Mouse (Mus musculus): ENCODE data around the gene Fbxo36. TPM values are rescaled to one million over a fixed set of nuclear protein-coding genes. Genes with fewer than 3 reads are reported as not detected.

Gene Fbxo36
- total RNA-seq (2021), result 1 to 10 TPM; 1.5 to 1.9 TPM
- long read RNA-seq, experiment 1, transcript Fbxo36-201 (4 exons, 901 nt), result major isoform, 7 of 10 reads
- long read RNA-seq, experiment 1, partial matches to known transcripts, result 3 of 10 reads
- long read RNA-seq, experiment 1, other reads (novel, unspliced or antisense), result 0 of 10 reads
- long read RNA-seq, experiment 2, transcript Fbxo36-201 (4 exons, 901 nt), result major isoform, 7 of 8 reads
- long read RNA-seq, experiment 2, partial matches to known transcripts, result 1 of 8 reads
- long read RNA-seq, experiment 2, other reads (novel, unspliced or antisense), result 0 of 8 reads

- peak; percentile 93 for DNase-seq
Observed at GRCm38 (mm10) chr1:84839309-84840017, at the start of gene Fbxo36. Gene Fbxo36, plus strand, starts transcription at chr1:84839841.

DNA sequence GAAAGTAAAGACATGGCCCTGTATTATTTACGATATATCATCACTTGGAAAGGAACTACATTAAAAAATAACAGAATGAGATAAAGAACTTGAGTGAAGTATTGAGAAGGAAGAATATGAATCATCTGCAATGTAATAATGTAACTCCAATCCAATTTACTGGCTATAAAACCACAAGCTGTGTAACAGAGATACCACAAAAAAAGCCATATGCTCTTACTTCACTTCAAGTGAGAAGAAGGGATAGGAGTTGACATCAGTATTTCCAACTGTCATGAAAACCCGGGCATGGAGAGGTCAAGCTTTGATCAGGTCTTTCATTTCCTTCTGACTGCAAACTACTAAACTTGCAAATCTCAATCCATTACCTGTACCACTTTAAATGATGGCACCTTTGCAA lies 48.2 kb upstream of the Fbxo36 start:
- no peak for DNase-seq

DNA sequence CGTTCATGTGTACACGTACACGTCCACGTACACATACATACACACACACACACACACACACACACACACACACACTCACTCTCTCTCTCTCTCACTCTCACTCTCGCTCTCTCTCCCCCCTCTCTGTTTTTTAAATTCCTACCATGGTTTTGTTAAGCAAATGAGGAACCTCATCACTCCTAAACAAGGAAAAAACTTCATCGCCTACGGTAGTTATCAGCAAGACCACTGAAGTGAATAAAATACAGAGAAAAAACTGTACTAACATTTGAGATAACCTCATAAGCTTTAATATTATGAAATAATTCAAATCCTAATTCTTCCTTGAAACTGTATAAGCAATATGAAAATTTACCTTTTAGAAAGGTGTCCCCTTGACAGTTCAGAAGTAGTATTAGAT lies 44.3 kb upstream of the Fbxo36 start:
- no peak for DNase-seq

GRCm38 (mm10) chr1:84799166-84799565 lies 40.5 kb upstream of the Fbxo36 start:
- DNase-seq, result no peak

- DNase-seq, result no peak
Observed at GRCm38 (mm10) chr1:84803788-84804187, 35.9 kb upstream of the Fbxo36 start.

DNA sequence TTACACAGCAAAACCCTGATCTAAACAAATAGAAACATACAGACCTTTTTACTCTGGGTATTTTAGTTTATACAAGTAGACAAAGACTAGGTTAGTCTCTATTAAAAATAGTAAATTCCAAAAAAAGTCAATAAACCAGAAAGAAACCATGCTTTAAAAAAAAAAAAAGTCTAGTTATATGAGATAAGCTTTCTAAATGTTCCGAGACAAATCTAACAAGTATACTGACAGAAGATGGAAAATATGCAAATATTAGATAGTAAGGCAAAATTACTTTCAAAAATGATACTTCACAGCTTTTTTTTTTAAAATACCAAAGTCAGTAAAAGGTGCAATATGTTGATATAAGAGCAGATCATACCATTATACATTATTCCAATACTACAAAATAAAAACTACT lies 22.0 kb upstream of the Fbxo36 start:
- DNase-seq, result no peak

DNA sequence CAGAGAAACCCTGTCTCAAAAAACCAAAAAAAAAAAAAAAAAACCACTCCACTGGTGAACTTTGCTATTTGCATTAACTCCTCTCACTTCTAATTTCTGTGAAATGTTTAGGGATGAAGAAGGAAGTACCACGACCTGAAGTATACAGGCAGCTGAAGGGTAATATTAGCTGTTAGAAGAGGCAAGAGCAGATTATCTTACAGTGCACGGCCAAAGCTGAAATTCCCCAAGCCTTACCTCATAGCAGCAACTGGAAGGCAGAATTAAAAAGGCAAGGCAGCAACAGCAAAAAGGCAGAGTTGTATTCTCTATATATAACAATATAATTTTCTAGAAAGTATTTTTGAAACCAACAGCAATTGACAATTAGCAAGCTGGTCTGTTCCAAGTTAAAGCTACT lies 14.6 kb upstream of the Fbxo36 start:
- DNase-seq, result peak; percentile 17

- DNase-seq, result no peak
Observed at GRCm38 (mm10) chr1:84837523-84838145, 2.0 kb upstream of the Fbxo36 start.

- no peak for DNase-seq
Observed at GRCm38 (mm10) chr1:84838156-84838555, 1.5 kb upstream of the Fbxo36 start.

DNA sequence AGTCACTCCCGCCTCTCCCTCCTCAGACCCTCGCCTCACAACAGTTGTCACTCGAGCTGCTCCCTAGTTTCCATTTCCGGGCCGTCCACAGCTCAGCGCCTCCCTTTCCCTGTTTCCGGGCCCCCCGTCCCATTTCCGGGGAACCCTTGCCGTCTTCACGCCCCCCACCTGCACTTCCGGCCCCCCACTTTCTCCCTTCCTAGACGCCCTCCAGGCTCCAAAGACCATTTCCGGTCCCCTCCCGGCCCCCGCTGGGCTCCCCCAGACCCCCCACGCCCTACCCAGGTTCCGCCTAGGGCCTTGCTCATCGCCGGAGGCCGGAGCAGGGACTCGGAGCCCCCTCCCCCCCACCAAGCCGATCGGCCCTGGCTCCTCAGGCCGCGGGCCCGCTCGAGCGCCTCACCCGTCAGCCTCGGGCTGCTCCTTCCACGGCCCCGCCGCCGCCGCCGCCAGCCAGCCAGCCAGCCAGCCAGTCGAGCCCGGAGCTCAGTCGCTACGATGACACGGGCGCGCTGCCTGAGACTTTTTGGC lies 955 bp upstream of the Fbxo36 start:
- peak; percentile 78 for DNase-seq

DNA sequence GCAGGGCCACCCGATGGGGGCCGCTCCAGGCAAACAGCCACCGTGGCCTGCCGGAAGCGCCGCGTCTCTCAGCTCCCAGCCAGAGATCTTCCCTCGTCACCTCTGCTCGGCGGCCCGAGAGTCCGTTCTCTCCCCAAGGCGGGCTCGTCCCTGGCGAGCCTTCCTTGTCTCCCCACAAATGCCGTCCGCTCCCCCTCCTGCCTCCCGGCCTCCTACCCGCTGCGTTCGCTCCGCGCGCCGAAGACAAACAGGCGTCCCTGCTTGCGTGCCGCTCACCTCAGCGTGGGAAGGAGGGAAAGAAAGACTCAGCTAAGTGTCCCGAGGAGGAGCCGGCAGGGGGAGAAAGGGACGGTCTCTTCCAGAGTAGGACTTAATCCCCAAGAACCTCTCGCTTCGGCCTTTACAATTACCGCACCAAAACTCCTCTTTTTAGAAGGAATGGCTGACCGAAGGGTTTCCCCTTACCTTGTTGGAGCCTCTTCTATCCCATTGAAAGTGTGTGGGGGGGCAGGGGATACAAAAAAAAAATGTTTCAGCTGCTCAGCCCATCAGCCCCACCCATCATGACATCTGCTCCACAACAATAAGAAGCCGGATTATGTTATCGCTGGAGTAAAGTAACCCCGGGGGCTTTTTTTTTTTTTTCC lies 500 bp downstream of the Fbxo36 start, which contains the start of gene Trip12:
Gene Trip12 (minus strand): TSS at position 499 of the 647 bp plus-strand sequence.
- no peak for DNase-seq

DNA sequence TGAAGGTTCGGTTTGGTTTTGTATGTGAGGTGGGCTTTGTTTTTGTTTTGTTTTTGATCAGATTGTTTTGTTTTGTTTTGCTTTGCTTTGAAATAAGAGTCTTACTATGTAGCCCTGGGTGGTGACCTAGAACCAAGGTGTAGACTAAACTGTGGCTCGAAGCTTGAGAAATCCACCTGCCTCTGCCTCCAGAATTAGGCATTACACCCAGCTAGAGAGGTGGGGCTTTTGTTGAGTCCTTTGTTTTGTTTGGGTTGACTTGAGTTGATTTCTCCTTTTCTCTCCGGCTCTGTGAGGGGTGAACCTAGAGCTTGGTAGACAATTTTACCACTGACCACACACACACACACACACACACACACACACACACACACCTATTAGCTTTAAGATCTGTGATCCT lies 1.4 kb downstream of the Fbxo36 start:
- no peak for DNase-seq

- DNase-seq, result no peak
Observed at GRCm38 (mm10) chr1:84843366-84843765, 3.7 kb downstream of the Fbxo36 start.

GRCm38 (mm10) chr1:84847698-84848097 lies 8.1 kb downstream of the Fbxo36 start:
- no peak for DNase-seq

DNA sequence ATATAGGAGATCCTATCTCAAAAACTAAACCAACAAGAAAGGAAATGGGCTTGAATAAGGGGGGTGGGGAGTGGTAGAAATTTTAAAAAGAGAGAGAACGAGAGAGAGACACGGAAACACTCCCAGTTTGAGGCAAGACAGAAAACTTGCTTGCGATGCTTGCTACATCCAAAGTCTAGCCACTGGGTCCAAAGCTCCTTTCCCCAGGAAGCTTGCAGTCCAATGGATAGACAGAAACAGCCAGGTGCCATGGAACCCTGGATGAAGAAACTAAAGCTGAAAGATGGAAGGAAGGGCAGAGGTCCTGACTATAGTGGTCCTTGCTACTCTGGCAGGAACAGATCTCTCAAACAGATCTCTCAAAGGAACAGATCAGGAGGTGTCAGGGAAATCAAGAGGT lies 8.7 kb downstream of the Fbxo36 start:
- no peak for DNase-seq

- no peak for DNase-seq
Observed at GRCm38 (mm10) chr1:84848801-84849455, 9.3 kb downstream of the Fbxo36 start.

- DNase-seq, result no peak
Observed at GRCm38 (mm10) chr1:84849804-84850203, 10.2 kb downstream of the Fbxo36 start.

- DNase-seq, result no peak
Observed at GRCm38 (mm10) chr1:84850471-84850870, 10.8 kb downstream of the Fbxo36 start.

GRCm38 (mm10) chr1:84851512-84852235 lies 12.0 kb downstream of the Fbxo36 start:
- DNase-seq, result no peak

- no peak for DNase-seq
Observed at GRCm38 (mm10) chr1:84853721-84854120, 14.1 kb downstream of the Fbxo36 start.

DNA sequence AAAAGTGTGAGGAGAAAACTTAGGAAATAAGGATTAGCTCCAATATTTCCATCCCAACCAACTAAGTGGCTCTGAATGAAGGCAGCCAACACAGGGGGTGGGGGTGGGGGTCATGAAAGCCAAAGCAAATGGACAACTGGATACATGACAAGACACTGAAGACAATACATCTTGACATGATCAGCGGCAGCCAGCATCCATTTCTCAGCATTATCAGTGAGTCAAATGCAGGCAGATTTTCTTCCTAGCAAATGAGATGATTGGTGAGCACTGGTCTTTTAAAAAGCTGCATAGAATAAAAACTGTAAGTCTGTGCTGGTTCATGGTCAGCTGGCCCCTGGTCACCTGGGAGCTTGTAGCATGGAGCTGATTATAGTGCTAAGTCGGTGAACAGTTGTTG lies 15.3 kb downstream of the Fbxo36 start:
- DNase-seq, result no peak

Data from gastrocnemius, postnatal 25 days (tissue).